Mouse (Mus musculus): ENCODE results near the gene Insrr. TPM values are rescaled to one million over a fixed set of nuclear protein-coding genes. Genes with fewer than 3 reads are reported as not detected.

The Insrr gene
- polyA plus RNA-seq, 1 experiment from 2014 or later = 0.83 TPM

GRCm38 (mm10) chr3:87832109-87832859 is 35.5 kb downstream of the Insrr start:
- no peaks in the 10 kb centered on the region for H3K36me3 ChIP-seq (ENCODE audit: control insufficient read depth, insufficient read depth, low read length)
- no peaks in the 10 kb centered on the region for H3K9me3 ChIP-seq (ENCODE audit: control insufficient read depth, low read length)
- DNase-seq (ENCODE audit: low spot score) (no peak), ATAC-seq (ENCODE audit: low FRiP score) (no peak)
- H3K9ac ChIP-seq (ENCODE audit: low read depth, low read length) = no peak overlapping the region
- H3K27ac ChIP-seq (ENCODE audit: low read depth, low read length) = no peak overlapping the region
- WGBS = 81% methylated on average over 7 of the region's 7 CpGs
- no peak overlapping the region for H3K4me2 ChIP-seq (replicated peaks; ENCODE audit: low read depth, low read length)
- H3K4me3 ChIP-seq (ENCODE audit: low read depth, low read length) = no peak overlapping the region
- no peaks in the 10 kb centered on the region for H3K27me3 ChIP-seq (ENCODE audit: control insufficient read depth, insufficient read depth, low read length)
- no peaks in the 10 kb centered on the region for H3K4me1 ChIP-seq (replicated peaks; ENCODE audit: control insufficient read depth, insufficient read depth, low read length)

- Histone ChIP-seq H3K36me3 (ENCODE audit: control insufficient read depth, insufficient read depth, low read length) (no peaks in the 10 kb centered on the region), H3K9ac (ENCODE audit: low read depth, low read length) (no peak overlapping the region), H3K4me2 (replicated peaks; ENCODE audit: low read depth, low read length) (no peak overlapping the region), H3K9me3 (ENCODE audit: control insufficient read depth, low read length) (no peaks in the 10 kb centered on the region), H3K4me3 (ENCODE audit: low read depth, low read length) (no peak overlapping the region), H3K27me3 (ENCODE audit: control insufficient read depth, insufficient read depth, low read length) (no peaks in the 10 kb centered on the region), H3K27ac (ENCODE audit: low read depth, low read length) (no peak overlapping the region), H3K4me1 (replicated peaks; ENCODE audit: control insufficient read depth, insufficient read depth, low read length) (no peaks in the 10 kb centered on the region)
- ATAC-seq (ENCODE audit: low FRiP score) (no peak), DNase-seq (ENCODE audit: low spot score) (no peak)
- WGBS = 73% methylated on average over 5 of the region's 5 CpGs
Observed at GRCm38 (mm10) chr3:87833482-87833881, 36.7 kb downstream of the Insrr start.

GRCm38 (mm10) chr3:87838622-87839021 is 41.9 kb downstream of the Insrr start:
- no peak overlapping the region for H3K27ac ChIP-seq (ENCODE audit: low read depth, low read length)
- H3K4me3 ChIP-seq (ENCODE audit: low read depth, low read length) = no peak overlapping the region
- no peaks in the 10 kb centered on the region for H3K27me3 ChIP-seq (ENCODE audit: control insufficient read depth, insufficient read depth, low read length)
- ATAC-seq (ENCODE audit: low FRiP score) (no peak), DNase-seq (ENCODE audit: low spot score) (peak; percentile 88)
- no peaks in the 10 kb centered on the region for H3K36me3 ChIP-seq (ENCODE audit: control insufficient read depth, insufficient read depth, low read length)
- WGBS = 5% methylated on average over 4 of the region's 4 CpGs
- no peak overlapping the region for H3K4me2 ChIP-seq (replicated peaks; ENCODE audit: low read depth, low read length)
- no peak overlapping the region for H3K9ac ChIP-seq (ENCODE audit: low read depth, low read length)
- H3K4me1 ChIP-seq (replicated peaks; ENCODE audit: control insufficient read depth, insufficient read depth, low read length) = no peaks in the 10 kb centered on the region
- H3K9me3 ChIP-seq (ENCODE audit: control insufficient read depth, low read length) = no peaks in the 10 kb centered on the region

DNA sequence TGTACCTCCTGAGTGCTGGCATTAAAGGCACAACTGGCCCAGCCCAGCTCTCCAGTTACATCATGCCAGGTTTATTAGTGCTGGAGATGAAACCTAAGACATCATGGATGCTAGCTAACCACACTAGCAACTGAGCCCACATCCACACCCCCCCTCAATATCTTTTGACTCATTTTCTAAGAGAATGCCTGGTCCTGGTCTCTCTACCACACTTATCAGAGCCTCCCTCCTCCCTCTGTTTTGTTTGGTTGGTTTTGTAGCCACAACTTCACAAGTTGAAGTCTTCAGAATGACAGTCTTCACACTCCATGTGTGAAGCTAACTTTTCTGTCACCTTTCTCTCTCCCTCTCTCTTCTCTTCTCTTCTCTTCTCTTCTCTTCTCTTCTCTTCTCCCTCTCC is 44.1 kb downstream of the Insrr start:
- Histone ChIP-seq H3K36me3 (ENCODE audit: control insufficient read depth, insufficient read depth, low read length) (no peaks in the 10 kb centered on the region), H3K27ac (ENCODE audit: low read depth, low read length) (no peak overlapping the region), H3K4me1 (replicated peaks; ENCODE audit: control insufficient read depth, insufficient read depth, low read length) (no peaks in the 10 kb centered on the region), H3K9me3 (ENCODE audit: control insufficient read depth, low read length) (no peaks in the 10 kb centered on the region), H3K9ac (ENCODE audit: low read depth, low read length) (no peak overlapping the region), H3K4me2 (replicated peaks; ENCODE audit: low read depth, low read length) (no peak overlapping the region), H3K4me3 (ENCODE audit: low read depth, low read length) (no peak overlapping the region), H3K27me3 (ENCODE audit: control insufficient read depth, insufficient read depth, low read length) (no peaks in the 10 kb centered on the region)
- DNase-seq (ENCODE audit: low spot score) (no peak), ATAC-seq (ENCODE audit: low FRiP score) (no peak)

DNA sequence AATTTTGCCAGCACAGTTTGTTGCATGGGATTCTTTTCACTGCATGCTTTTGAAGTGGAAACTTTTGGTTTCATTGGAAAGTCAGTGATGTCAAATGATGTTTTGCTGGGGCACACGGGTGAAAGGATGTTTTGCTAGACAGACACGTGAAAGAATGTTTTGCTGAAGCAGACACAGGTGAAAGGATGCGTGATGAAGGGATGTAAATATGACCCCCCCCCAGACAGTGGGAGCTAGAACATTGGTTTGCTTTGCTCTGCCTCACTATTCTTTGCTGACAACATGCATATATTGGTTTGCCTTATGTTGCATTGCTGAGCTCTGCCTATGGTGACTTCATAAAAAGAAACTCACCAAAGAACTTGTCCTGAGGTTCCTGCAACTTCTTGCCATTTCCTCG is 48.2 kb downstream of the Insrr start:
- Histone ChIP-seq H3K4me2 (replicated peaks; ENCODE audit: low read depth, low read length) (no peak overlapping the region), H3K4me1 (replicated peaks; ENCODE audit: control insufficient read depth, insufficient read depth, low read length) (no peaks in the 10 kb centered on the region), H3K27me3 (ENCODE audit: control insufficient read depth, insufficient read depth, low read length) (no peaks in the 10 kb centered on the region), H3K9me3 (ENCODE audit: control insufficient read depth, low read length) (no peaks in the 10 kb centered on the region), H3K9ac (ENCODE audit: low read depth, low read length) (no peak overlapping the region), H3K36me3 (ENCODE audit: control insufficient read depth, insufficient read depth, low read length) (no peaks in the 10 kb centered on the region), H3K4me3 (ENCODE audit: low read depth, low read length) (no peak overlapping the region), H3K27ac (ENCODE audit: low read depth, low read length) (no peak overlapping the region)
- ATAC-seq (ENCODE audit: low FRiP score) (no peak), DNase-seq (ENCODE audit: low spot score) (no peak)
- WGBS = 89% methylated on average over 4 of the region's 4 CpGs

- Histone ChIP-seq H3K4me2 (replicated peaks; ENCODE audit: low read depth, low read length) (no peak overlapping the region), H3K9ac (ENCODE audit: low read depth, low read length) (no peak overlapping the region), H3K27me3 (ENCODE audit: control insufficient read depth, insufficient read depth, low read length) (no peaks in the 10 kb centered on the region), H3K36me3 (ENCODE audit: control insufficient read depth, insufficient read depth, low read length) (no peaks in the 10 kb centered on the region), H3K4me3 (ENCODE audit: low read depth, low read length) (no peak overlapping the region), H3K4me1 (replicated peaks; ENCODE audit: control insufficient read depth, insufficient read depth, low read length) (no peaks in the 10 kb centered on the region), H3K27ac (ENCODE audit: low read depth, low read length) (no peak overlapping the region), H3K9me3 (ENCODE audit: control insufficient read depth, low read length) (no peaks in the 10 kb centered on the region)
- DNase-seq (ENCODE audit: low spot score) (no peak), ATAC-seq (ENCODE audit: low FRiP score) (no peak)
- 64% methylated on average over 4 of the region's 4 CpGs for WGBS
Observed at GRCm38 (mm10) chr3:87846186-87846585, 49.4 kb downstream of the Insrr start.

DNA sequence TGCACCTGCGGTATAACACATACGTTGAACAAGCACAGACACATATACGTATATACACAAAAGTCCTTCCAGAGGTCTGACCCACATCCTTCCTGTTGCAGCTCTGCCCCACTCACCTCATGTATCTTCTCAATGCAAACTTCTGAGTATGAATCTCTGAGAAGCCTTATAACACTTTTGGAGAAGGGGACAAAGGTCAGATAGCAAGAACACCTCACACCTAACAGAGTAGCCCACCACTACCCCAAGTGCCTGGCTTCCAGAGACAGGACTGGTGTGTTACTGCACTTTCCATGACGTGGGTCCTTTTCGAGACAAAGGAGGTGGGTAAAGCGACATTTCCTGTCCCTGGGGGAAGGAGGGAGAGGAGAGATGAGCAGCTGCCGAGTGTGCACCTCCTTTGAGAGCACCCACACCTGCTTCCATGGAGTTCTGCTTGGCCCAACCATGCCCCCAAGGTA is 49.9 kb downstream of the Insrr start, which contains the start of gene Sh2d2a:
Sh2d2a (plus strand) TSS at position 106 of the 461 bp plus-strand sequence.
- no peaks in the 10 kb centered on the region for H3K4me1 ChIP-seq (replicated peaks; ENCODE audit: control insufficient read depth, insufficient read depth, low read length)
- ATAC-seq (ENCODE audit: low FRiP score) = no peak
- H3K4me3 ChIP-seq (ENCODE audit: low read depth, low read length) = no peak within 1 kb of the TSS
- no peak within 1 kb of the TSS for H3K27ac ChIP-seq (ENCODE audit: low read depth, low read length)
- H3K9me3 ChIP-seq (ENCODE audit: control insufficient read depth, low read length) = no peaks in the 10 kb centered on the region
- no peak for DNase-seq (ENCODE audit: low spot score)
- no peak within 1 kb of the TSS for H3K9ac ChIP-seq (ENCODE audit: low read depth, low read length)
- no peak within 1 kb of the TSS for H3K4me2 ChIP-seq (replicated peaks; ENCODE audit: low read depth, low read length)
- H3K36me3 ChIP-seq (ENCODE audit: control insufficient read depth, insufficient read depth, low read length) = no peaks in the 10 kb centered on the region
- no peaks in the 10 kb centered on the region for H3K27me3 ChIP-seq (ENCODE audit: control insufficient read depth, insufficient read depth, low read length)
- 76% methylated on average over 7 of the region's 7 CpGs for WGBS

DNA sequence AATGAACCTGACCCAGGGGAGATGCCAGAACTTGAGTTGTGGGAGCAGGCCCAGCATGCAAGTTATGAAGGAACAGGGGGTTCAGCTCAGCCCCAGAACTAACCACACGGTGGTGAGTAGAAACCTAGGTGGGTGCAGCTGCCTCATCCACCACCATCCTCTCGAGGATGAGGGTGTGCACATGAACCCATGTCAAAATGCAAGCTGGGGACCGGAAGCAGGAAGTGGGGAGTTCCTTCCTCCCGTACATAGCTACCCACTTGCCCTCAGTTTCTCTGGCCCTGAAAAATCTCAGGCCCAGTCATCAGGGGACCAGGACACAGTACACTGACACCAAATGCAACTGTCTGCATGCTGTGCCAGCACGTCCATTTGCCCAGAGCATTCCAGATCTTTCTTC is 50.9 kb downstream of the Insrr start:
- no peak for DNase-seq (ENCODE audit: low spot score)
- no peak overlapping the region for H3K4me2 ChIP-seq (replicated peaks; ENCODE audit: low read depth, low read length)
- H3K4me3 ChIP-seq (ENCODE audit: low read depth, low read length) = no peak overlapping the region
- ATAC-seq (ENCODE audit: low FRiP score) = no peak
- H3K36me3 ChIP-seq (ENCODE audit: control insufficient read depth, insufficient read depth, low read length) = no peaks in the 10 kb centered on the region
- no peaks in the 10 kb centered on the region for H3K4me1 ChIP-seq (replicated peaks; ENCODE audit: control insufficient read depth, insufficient read depth, low read length)
- no peak overlapping the region for H3K9ac ChIP-seq (ENCODE audit: low read depth, low read length)
- WGBS = 74% methylated on average over 5 of the region's 5 CpGs
- H3K9me3 ChIP-seq (ENCODE audit: control insufficient read depth, low read length) = no peaks in the 10 kb centered on the region
- no peaks in the 10 kb centered on the region for H3K27me3 ChIP-seq (ENCODE audit: control insufficient read depth, insufficient read depth, low read length)
- no peak overlapping the region for H3K27ac ChIP-seq (ENCODE audit: low read depth, low read length)

- no peaks in the 10 kb centered on the region for H3K36me3 ChIP-seq (ENCODE audit: control insufficient read depth, insufficient read depth, low read length)
- no peaks in the 10 kb centered on the region for H3K27me3 ChIP-seq (ENCODE audit: control insufficient read depth, insufficient read depth, low read length)
- H3K9ac ChIP-seq (ENCODE audit: low read depth, low read length) = no peak overlapping the region
- H3K4me2 ChIP-seq (replicated peaks; ENCODE audit: low read depth, low read length) = no peak overlapping the region
- no peak for ATAC-seq (ENCODE audit: low FRiP score)
- no peak overlapping the region for H3K4me3 ChIP-seq (ENCODE audit: low read depth, low read length)
- no peak overlapping the region for H3K27ac ChIP-seq (ENCODE audit: low read depth, low read length)
- 85% methylated on average over 14 of the region's 14 CpGs for WGBS
- H3K9me3 ChIP-seq (ENCODE audit: control insufficient read depth, low read length) = no peaks in the 10 kb centered on the region
- no peak for DNase-seq (ENCODE audit: low spot score)
- no peaks in the 10 kb centered on the region; the same call in 1 of the 2 replicates for H3K4me1 ChIP-seq (replicated peaks; ENCODE audit: control insufficient read depth, insufficient read depth, low read length)
Observed at GRCm38 (mm10) chr3:87849117-87849516, 52.4 kb downstream of the Insrr start.

Measured in hindbrain, embryonic 11.5 days (tissue).